Mouse (Mus musculus) frontal cortex, postnatal 10 days (tissue): ENCODE data around the gene Mydgf.

Source experiments
- DNase-seq, 2 experiments: peaks; one replicate each; pipeline ENCODE4 v3.0.0; 2022; ENCODE audit warnings: low spot score in 2 of 2, mixed read lengths in 1 of 2

Mydgf gene

GRCm38 (mm10) chr17:56144546-56144945, 39.2 kb downstream of the Mydgf start:
- DNase-seq = no peak

DNA sequence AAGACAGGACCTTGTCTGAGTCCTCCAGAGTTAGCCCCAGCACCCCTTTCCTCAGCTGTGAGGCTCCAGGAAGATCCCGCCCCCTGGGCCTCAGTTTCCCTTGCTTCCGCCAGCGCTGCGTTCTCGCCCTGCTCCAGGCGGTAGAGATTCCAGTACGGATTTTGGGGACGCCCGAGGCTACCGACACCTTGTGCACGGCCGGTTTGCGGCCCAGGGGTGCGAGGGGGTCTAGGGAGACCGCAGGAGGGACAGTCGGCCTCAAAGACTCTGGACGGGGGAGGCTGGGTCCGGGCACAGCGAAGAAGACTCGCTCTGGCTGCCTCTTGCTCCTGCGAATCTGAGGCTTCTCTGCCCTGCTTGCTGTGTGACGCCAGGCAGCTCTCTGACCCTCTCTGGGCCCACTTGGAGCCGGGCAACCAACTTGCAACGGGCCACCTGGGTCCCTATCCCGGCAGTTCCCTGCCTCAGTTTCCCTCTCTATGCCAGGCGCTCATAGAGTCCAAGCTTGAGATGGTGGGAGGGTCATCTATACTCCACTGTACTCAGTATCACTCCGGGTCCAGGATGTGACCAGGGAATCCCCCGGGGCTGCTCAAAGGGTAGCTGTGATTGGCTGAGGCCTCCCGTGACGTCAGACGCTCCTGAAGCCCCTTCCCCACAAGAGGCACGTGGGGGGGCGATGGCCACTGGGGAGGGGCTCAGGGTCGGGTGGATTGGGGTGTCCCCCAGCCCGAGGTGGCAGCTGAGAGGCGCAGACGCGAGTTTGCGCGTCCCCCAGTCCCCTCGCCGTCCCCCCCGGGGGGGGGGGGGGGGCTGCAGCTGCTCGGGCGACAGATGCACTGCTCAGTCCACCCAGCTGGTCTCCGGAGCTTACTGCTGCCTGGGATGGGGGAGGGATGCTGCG, 41.8 kb downstream of the Mydgf start:
- DNase-seq = peak in 1 of 2 experiments; percentile 62

DNA sequence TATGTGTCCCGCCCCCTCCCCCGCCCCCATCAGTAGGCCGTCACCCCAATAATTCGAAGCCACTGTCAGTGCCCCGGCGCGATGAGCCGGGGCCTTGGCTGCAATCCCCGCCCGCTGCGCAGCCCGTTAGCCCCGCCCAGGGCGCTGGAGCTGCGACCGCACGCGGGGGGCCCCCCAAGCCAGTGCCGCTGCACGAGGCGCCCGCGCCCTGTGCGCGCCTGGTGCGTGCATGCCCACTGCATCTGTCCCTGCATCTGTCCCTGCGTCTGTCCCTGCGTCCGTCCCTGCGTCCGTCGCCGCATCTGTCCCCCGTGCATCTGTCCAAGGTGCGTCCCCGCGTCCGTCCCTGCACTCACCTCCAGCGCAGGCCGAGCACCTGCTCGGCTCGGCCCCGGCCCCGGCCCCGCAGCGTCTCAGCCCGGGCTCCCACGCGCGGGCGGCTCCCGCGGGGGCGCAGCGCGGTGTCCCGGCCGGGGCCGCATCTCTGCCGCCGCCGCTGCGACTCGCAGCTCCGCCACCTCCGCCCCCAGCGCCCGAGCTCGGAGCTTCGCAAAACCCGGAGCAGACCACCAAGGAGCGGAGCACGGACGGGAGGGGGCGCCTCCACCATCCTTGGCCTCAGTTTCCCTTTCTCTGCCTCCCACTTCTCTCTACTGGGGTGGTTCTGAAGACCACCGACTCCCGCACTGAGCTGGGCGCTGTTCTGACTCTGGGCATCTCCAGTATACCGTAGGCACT, 43.7 kb downstream of the Mydgf start, which contains the start of gene Sema6b:
TSS of gene Sema6b (minus strand) at position 486 of the 738 bp plus-strand sequence.
- DNase-seq = peak in 1 of 2 experiments; percentile 79

- DNase-seq = no peak
Observed at GRCm38 (mm10) chr17:56139355-56139754, 44.4 kb downstream of the Mydgf start.

GRCm38 (mm10) chr17:56137839-56138613, 45.7 kb downstream of the Mydgf start:
- DNase-seq = no peak

- no peak for DNase-seq
Observed at GRCm38 (mm10) chr17:56136558-56136957, 47.2 kb downstream of the Mydgf start.

- peak in 1 of 2 experiments; percentile 55 for DNase-seq
Observed at GRCm38 (mm10) chr17:56134463-56134971, 49.2 kb downstream of the Mydgf start.

- DNase-seq = no peak
Observed at GRCm38 (mm10) chr17:56133457-56134363, 50.0 kb downstream of the Mydgf start.

GRCm38 (mm10) chr17:56132661-56133060, 51.1 kb downstream of the Mydgf start:
- no peak for DNase-seq

DNA sequence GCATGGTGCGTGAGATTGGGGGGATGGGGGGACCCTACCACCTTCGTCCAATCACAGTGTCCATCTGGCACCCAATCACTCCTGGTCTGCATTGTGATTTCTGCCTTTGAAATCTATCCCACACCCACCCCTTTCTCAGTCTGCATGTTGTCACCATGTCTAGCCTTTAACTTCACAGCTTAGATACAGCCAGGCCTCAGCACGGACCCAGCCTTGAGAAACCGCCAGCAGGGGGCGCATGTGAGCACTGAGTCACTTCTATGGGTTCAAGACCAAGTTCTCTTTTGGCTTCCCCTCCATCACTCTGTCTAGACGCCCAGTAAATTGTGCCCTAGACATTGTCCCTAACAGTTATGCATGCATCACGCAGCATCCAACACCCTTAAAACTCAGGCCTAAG, 51.9 kb downstream of the Mydgf start:
- DNase-seq = no peak

DNA sequence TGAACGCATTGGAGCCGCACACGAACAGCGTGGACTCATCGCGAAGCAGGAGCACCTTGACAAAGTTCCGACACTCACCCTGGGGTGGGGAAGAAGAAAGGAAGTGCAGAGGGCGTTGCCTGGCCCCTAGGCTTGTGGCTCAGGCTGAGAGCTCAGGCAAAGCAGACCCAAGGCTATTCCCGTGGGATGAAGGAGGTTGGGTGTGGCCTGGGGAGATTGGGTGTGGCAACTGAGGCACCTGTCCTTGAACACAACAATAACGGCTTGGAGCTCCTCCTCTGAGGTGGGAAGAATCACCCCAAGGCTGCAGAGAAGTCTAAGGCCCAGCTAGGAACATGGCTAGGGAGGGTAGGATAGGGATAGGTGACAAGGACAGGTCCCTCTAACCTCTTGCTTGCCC, 52.6 kb downstream of the Mydgf start:
- no peak for DNase-seq

- DNase-seq = no peak
Observed at GRCm38 (mm10) chr17:56128246-56128645, 55.5 kb downstream of the Mydgf start.

GRCm38 (mm10) chr17:56126175-56126574, 57.5 kb downstream of the Mydgf start:
- DNase-seq = no peak
